Mouse (Mus musculus): ENCODE data around the gene Samd14. TPM values are rescaled to one million over a fixed set of nuclear protein-coding genes. Genes with fewer than 3 reads are reported as not detected.
A peak's percentile ranks its signal among the peaks of the same experiment; 100 is the strongest.

The Samd14 gene
- polyA plus RNA-seq, 1 experiment from 2014 or later, result 13.4 TPM

GRCm38 (mm10) chr11:94994208-94994814 lies 15.4 kb upstream of the Samd14 start:
- Histone ChIP-seq H3K36me3 (ENCODE audit: control insufficient read depth, insufficient read depth, low read length) (peaks cover 18% of the 10 kb centered on the region), H3K27ac (ENCODE audit: low read length) (peak overlapping the region; percentile 41; the same call in 1 of the 2 replicates), H3K4me3 (ENCODE audit: low read length) (peak overlapping the region; percentile 89), H3K9ac (ENCODE audit: low read length) (peak overlapping the region; percentile 93), H3K4me2 (ENCODE audit: low read depth, low read length) (peak overlapping the region; percentile 96), H3K9me3 (ENCODE audit: control insufficient read depth, low read length) (no peaks in the 10 kb centered on the region), H3K4me1 (replicated peaks; ENCODE audit: control insufficient read depth, insufficient read depth, low read length) (peaks cover 45% of the 10 kb centered on the region), H3K27me3 (ENCODE audit: control insufficient read depth, insufficient read depth, low read depth, low read length) (no peaks in the 10 kb centered on the region)
- WGBS, result 36% methylated on average over 10 of the region's 10 CpGs
- no peak for ATAC-seq (ENCODE audit: low read depth)

- Histone ChIP-seq H3K9ac (ENCODE audit: low read length) (peak overlapping the region; percentile 93), H3K4me3 (ENCODE audit: low read length) (peak overlapping the region; percentile 89), H3K4me2 (ENCODE audit: low read depth, low read length) (peak overlapping the region; percentile 96), H3K9me3 (ENCODE audit: control insufficient read depth, low read length) (no peaks in the 10 kb centered on the region), H3K36me3 (ENCODE audit: control insufficient read depth, insufficient read depth, low read length) (peaks cover 18% of the 10 kb centered on the region), H3K27me3 (ENCODE audit: control insufficient read depth, insufficient read depth, low read depth, low read length) (no peaks in the 10 kb centered on the region), H3K27ac (ENCODE audit: low read length) (no peak overlapping the region), H3K4me1 (replicated peaks; ENCODE audit: control insufficient read depth, insufficient read depth, low read length) (peaks cover 41% of the 10 kb centered on the region)
- no peak for ATAC-seq (ENCODE audit: low read depth)
- 74% methylated on average over 11 of the region's 11 CpGs for WGBS
Measured at GRCm38 (mm10) chr11:94994947-94995772, 14.5 kb upstream of the Samd14 start.

GRCm38 (mm10) chr11:94996101-94996500 lies 13.6 kb upstream of the Samd14 start:
- Histone ChIP-seq H3K36me3 (ENCODE audit: control insufficient read depth, insufficient read depth, low read length) (peaks cover 21% of the 10 kb centered on the region), H3K27ac (ENCODE audit: low read length) (no peak overlapping the region), H3K9ac (ENCODE audit: low read length) (no peak overlapping the region), H3K9me3 (ENCODE audit: control insufficient read depth, low read length) (no peaks in the 10 kb centered on the region), H3K4me3 (ENCODE audit: low read length) (no peak overlapping the region), H3K4me1 (replicated peaks; ENCODE audit: control insufficient read depth, insufficient read depth, low read length) (peaks cover 44% of the 10 kb centered on the region), H3K4me2 (ENCODE audit: low read depth, low read length) (no peak overlapping the region), H3K27me3 (ENCODE audit: control insufficient read depth, insufficient read depth, low read depth, low read length) (no peaks in the 10 kb centered on the region)
- ATAC-seq (ENCODE audit: low read depth), result no peak
- WGBS, result 81% methylated on average over 8 of the region's 8 CpGs

- WGBS, result 90% methylated on average over 6 of the region's 6 CpGs
- no peak for ATAC-seq (ENCODE audit: low read depth)
- Histone ChIP-seq H3K27ac (ENCODE audit: low read length) (no peak overlapping the region), H3K9ac (ENCODE audit: low read length) (no peak overlapping the region), H3K4me1 (replicated peaks; ENCODE audit: control insufficient read depth, insufficient read depth, low read length) (peaks cover 45% of the 10 kb centered on the region), H3K9me3 (ENCODE audit: control insufficient read depth, low read length) (no peaks in the 10 kb centered on the region), H3K4me2 (ENCODE audit: low read depth, low read length) (no peak overlapping the region), H3K27me3 (ENCODE audit: control insufficient read depth, insufficient read depth, low read depth, low read length) (no peaks in the 10 kb centered on the region), H3K36me3 (ENCODE audit: control insufficient read depth, insufficient read depth, low read length) (peaks cover 28% of the 10 kb centered on the region), H3K4me3 (ENCODE audit: low read length) (no peak overlapping the region)
Measured at GRCm38 (mm10) chr11:94996984-94997383, 12.7 kb upstream of the Samd14 start.

- peaks cover 42% of the 10 kb centered on the region for H3K4me1 ChIP-seq (replicated peaks; ENCODE audit: control insufficient read depth, insufficient read depth, low read length)
- no peak overlapping the region for H3K4me2 ChIP-seq (ENCODE audit: low read depth, low read length)
- no peaks in the 10 kb centered on the region for H3K27me3 ChIP-seq (ENCODE audit: control insufficient read depth, insufficient read depth, low read depth, low read length)
- H3K4me3 ChIP-seq (ENCODE audit: low read length), result no peak overlapping the region
- WGBS, result 47% methylated on average over 5 of the region's 5 CpGs
- no peak for ATAC-seq (ENCODE audit: low read depth)
- peaks cover 34% of the 10 kb centered on the region for H3K36me3 ChIP-seq (ENCODE audit: control insufficient read depth, insufficient read depth, low read length)
- no peak overlapping the region for H3K27ac ChIP-seq (ENCODE audit: low read length)
- no peaks in the 10 kb centered on the region for H3K9me3 ChIP-seq (ENCODE audit: control insufficient read depth, low read length)
- H3K9ac ChIP-seq (ENCODE audit: low read length), result no peak overlapping the region
Measured at GRCm38 (mm10) chr11:94997596-94997995, 12.1 kb upstream of the Samd14 start.

- H3K27me3 ChIP-seq (ENCODE audit: control insufficient read depth, insufficient read depth, low read depth, low read length), result no peaks in the 10 kb centered on the region
- H3K4me2 ChIP-seq (ENCODE audit: low read depth, low read length), result no peak overlapping the region
- H3K9me3 ChIP-seq (ENCODE audit: control insufficient read depth, low read length), result no peaks in the 10 kb centered on the region
- no peak overlapping the region for H3K4me3 ChIP-seq (ENCODE audit: low read length)
- H3K9ac ChIP-seq (ENCODE audit: low read length), result no peak overlapping the region
- WGBS, result 66% methylated on average over 16 of the region's 16 CpGs
- H3K36me3 ChIP-seq (ENCODE audit: control insufficient read depth, insufficient read depth, low read length), result peaks cover 36% of the 10 kb centered on the region
- no peak overlapping the region for H3K27ac ChIP-seq (ENCODE audit: low read length)
- H3K4me1 ChIP-seq (replicated peaks; ENCODE audit: control insufficient read depth, insufficient read depth, low read length), result peaks cover 38% of the 10 kb centered on the region
- ATAC-seq (ENCODE audit: low read depth), result no peak
Measured at GRCm38 (mm10) chr11:94998041-94998531, 11.6 kb upstream of the Samd14 start.

GRCm38 (mm10) chr11:95000128-95000527 lies 9.6 kb upstream of the Samd14 start:
- Histone ChIP-seq H3K9ac (ENCODE audit: low read length) (no peak overlapping the region), H3K9me3 (ENCODE audit: control insufficient read depth, low read length) (no peaks in the 10 kb centered on the region), H3K4me2 (ENCODE audit: low read depth, low read length) (no peak overlapping the region), H3K4me1 (replicated peaks; ENCODE audit: control insufficient read depth, insufficient read depth, low read length) (peaks cover 18% of the 10 kb centered on the region), H3K36me3 (ENCODE audit: control insufficient read depth, insufficient read depth, low read length) (peaks cover 39% of the 10 kb centered on the region), H3K4me3 (ENCODE audit: low read length) (no peak overlapping the region), H3K27me3 (ENCODE audit: control insufficient read depth, insufficient read depth, low read depth, low read length) (no peaks in the 10 kb centered on the region), H3K27ac (ENCODE audit: low read length) (peak overlapping the region; percentile 76)
- ATAC-seq (ENCODE audit: low read depth), result no peak
- 71% methylated on average over 8 of the region's 8 CpGs for WGBS

- Histone ChIP-seq H3K4me3 (ENCODE audit: low read length) (no peak overlapping the region), H3K4me2 (ENCODE audit: low read depth, low read length) (no peak overlapping the region; the same call in 1 of the 2 replicates)
Measured at GRCm38 (mm10) chr11:95000548-95000947, 9.1 kb upstream of the Samd14 start.

GRCm38 (mm10) chr11:95001058-95001457 lies 8.6 kb upstream of the Samd14 start:
- peaks cover 10% of the 10 kb centered on the region for H3K4me1 ChIP-seq (replicated peaks; ENCODE audit: control insufficient read depth, insufficient read depth, low read length)
- peak overlapping the region; percentile 11; the same call in 1 of the 2 replicates for H3K4me2 ChIP-seq (ENCODE audit: low read depth, low read length)
- 1% methylated on average over 8 of the region's 8 CpGs for WGBS
- H3K9me3 ChIP-seq (ENCODE audit: control insufficient read depth, low read length), result no peaks in the 10 kb centered on the region
- H3K27ac ChIP-seq (ENCODE audit: low read length), result peak overlapping the region; percentile 40
- H3K9ac ChIP-seq (ENCODE audit: low read length), result no peak overlapping the region
- no peak overlapping the region for H3K4me3 ChIP-seq (ENCODE audit: low read length)
- peak; percentile 59 for ATAC-seq (ENCODE audit: low read depth)
- H3K36me3 ChIP-seq (ENCODE audit: control insufficient read depth, insufficient read depth, low read length), result peaks cover 42% of the 10 kb centered on the region
- no peaks in the 10 kb centered on the region for H3K27me3 ChIP-seq (ENCODE audit: control insufficient read depth, insufficient read depth, low read depth, low read length)

More at GRCm38 (mm10) chr11:95000548-95000947, 9.1 kb upstream of the Samd14 start:
- Histone ChIP-seq H3K4me1 (replicated peaks; ENCODE audit: control insufficient read depth, insufficient read depth, low read length) (peaks cover 13% of the 10 kb centered on the region), H3K27me3 (ENCODE audit: control insufficient read depth, insufficient read depth, low read depth, low read length) (no peaks in the 10 kb centered on the region), H3K9me3 (ENCODE audit: control insufficient read depth, low read length) (no peaks in the 10 kb centered on the region), H3K36me3 (ENCODE audit: control insufficient read depth, insufficient read depth, low read length) (peaks cover 42% of the 10 kb centered on the region), H3K27ac (ENCODE audit: low read length) (peak overlapping the region; percentile 76), H3K9ac (ENCODE audit: low read length) (no peak overlapping the region)
- peak; percentile 33 for ATAC-seq (ENCODE audit: low read depth)
- 19% methylated on average over 4 of the region's 4 CpGs for WGBS

Data from lung, embryonic 16.5 days (tissue).